9 mouse cellular contexts compared by ENCODE assay signal in the genomic region with DNA sequence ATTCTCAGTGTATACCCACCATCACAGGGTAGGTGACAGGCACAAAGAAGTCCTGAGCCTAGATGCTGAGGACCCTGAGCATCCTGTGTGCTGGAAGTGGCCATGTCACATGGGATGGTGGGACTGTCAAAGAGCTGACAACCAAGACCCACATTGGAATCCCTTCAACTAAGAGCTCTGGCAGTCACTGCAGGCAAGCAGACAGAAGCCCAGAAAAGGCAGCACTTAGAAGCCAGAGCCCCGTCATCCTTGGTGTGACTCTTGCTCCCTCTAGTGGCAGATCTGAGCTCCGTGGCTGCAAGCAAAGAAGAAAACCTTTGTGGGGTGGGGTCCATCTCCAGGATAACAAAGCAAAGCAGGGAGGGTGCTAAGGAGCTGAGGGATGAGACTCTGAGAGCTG. TPM values are rescaled to one million over a fixed set of nuclear protein-coding genes. Genes with fewer than 3 reads are reported as not detected.
DNase-seq lines count a peak whose midpoint lies in the region; ATAC-seq and TF ChIP-seq lines count a peak whose summit lies in the region.
"Had no signal": no experiment of that assay in that cellular context is flagged by ENCODE, and none has a peak within 500 bp of the region (broad histone marks: within the 10 kb centered on the region; RNA-seq: fewer than 3 reads in every experiment).

No protein-coding gene starts in this region.

- no peak overlapping the region for H3K27ac ChIP-seq in bone marrow macrophage, adult 2 months (ENCODE audit: insufficient read depth, low read depth, low read length)
- no peak overlapping the region for H3K27ac ChIP-seq in embryonic fibroblast, embryonic 13.5 days (ENCODE audit: insufficient read depth, low read length)
- H3K27ac ChIP-seq in heart, embryonic 10.5 days = no peak overlapping the region
- no peak overlapping the region for H3K27ac ChIP-seq in liver, postnatal 0 days (ENCODE audit: low read depth)
- 0 out of 2 replicates have a peak overlapping the region, but pooled peaks have one; percentile 28 for H3K27ac ChIP-seq in neural tube, embryonic 15.5 days (replicated peaks)
- H3K27ac ChIP-seq: embryonic facial prominence, embryonic 15.5 days had no signal

- peak; percentile 44 for ATAC-seq in liver, postnatal 0 days
- peak; percentile 75 for ATAC-seq in neural tube, embryonic 15.5 days (ENCODE audit: low FRiP score)

- no peak overlapping the region for H3K4me3 ChIP-seq in bone marrow macrophage, adult 2 months (ENCODE audit: insufficient read depth, low read length)
- no peak overlapping the region for H3K4me3 ChIP-seq in embryonic fibroblast, embryonic 13.5 days (ENCODE audit: insufficient read depth, low read length)
- H3K4me3 ChIP-seq in heart, embryonic 10.5 days = no peak overlapping the region
- H3K4me3 ChIP-seq in liver, postnatal 0 days (ENCODE audit: low read depth, low read length) = no peak overlapping the region
- no peak overlapping the region for H3K4me3 ChIP-seq in neural tube, embryonic 15.5 days (replicated peaks)
- H3K4me3 ChIP-seq: embryonic facial prominence, embryonic 15.5 days had no signal

- no peaks in the 10 kb centered on the region for H3K9me3 ChIP-seq in heart, embryonic 10.5 days
- no peaks in the 10 kb centered on the region for H3K9me3 ChIP-seq in liver, postnatal 0 days (ENCODE audit: low read length)
- no peaks in the 10 kb centered on the region for H3K9me3 ChIP-seq in neural tube, embryonic 15.5 days (replicated peaks)
- H3K9me3 ChIP-seq: embryonic facial prominence, embryonic 15.5 days had no signal

- WGBS in heart, embryonic 10.5 days = 0% methylated on average over 2 of the region's 2 CpGs
- WGBS in liver, postnatal 0 days (ENCODE audit: insufficient replicate concordance) = 2% methylated on average over 2 of the region's 2 CpGs
- WGBS in neural tube, embryonic 15.5 days = 0% methylated on average over 2 of the region's 2 CpGs

- TF ChIP-seq CTCF in bone marrow macrophage, adult 2 months (IDR thresholded peaks at IDR 0.05; ENCODE audit: low read depth, low read length) = peak; percentile 83
- peak; percentile 82 for TF ChIP-seq CTCF in embryonic fibroblast, embryonic 13.5 days (IDR thresholded peaks at IDR 0.05; ENCODE audit: borderline replicate concordance, insufficient read depth, low read length)
- TF ChIP-seq CTCF in liver, postnatal 0 days (IDR thresholded peaks at IDR 0.05; ENCODE audit: low read depth) = peak; percentile 95

- no peak for TF ChIP-seq POLR2A in bone marrow macrophage, adult 2 months (IDR thresholded peaks at IDR 0.05; ENCODE audit: borderline replicate concordance, low read depth, low read length)
- TF ChIP-seq POLR2A in embryonic fibroblast, embryonic 13.5 days (IDR thresholded peaks at IDR 0.05; ENCODE audit: low read depth, low read length) = no peak

- no peak overlapping the region for H3K4me2 ChIP-seq in liver, postnatal 0 days (ENCODE audit: low read depth, low read length)
- H3K4me2 ChIP-seq in neural tube, embryonic 15.5 days = no peak overlapping the region
- H3K4me2 ChIP-seq: embryonic facial prominence, embryonic 15.5 days had no signal

- no peak overlapping the region for H3K9ac ChIP-seq in liver, postnatal 0 days (replicated peaks)
- H3K9ac ChIP-seq in neural tube, embryonic 15.5 days (replicated peaks) = no peak overlapping the region
- H3K9ac ChIP-seq: embryonic facial prominence, embryonic 15.5 days had no signal

- no peaks in the 10 kb centered on the region for H3K4me1 ChIP-seq in bone marrow macrophage, adult 2 months (ENCODE audit: control insufficient read depth, insufficient read depth, low read length)
- H3K4me1 ChIP-seq in embryonic fibroblast, embryonic 13.5 days (ENCODE audit: control insufficient read depth, insufficient read depth, low read length) = no peaks in the 10 kb centered on the region
- no peaks in the 10 kb centered on the region for H3K4me1 ChIP-seq in heart, embryonic 10.5 days
- H3K4me1 ChIP-seq in liver, postnatal 0 days (ENCODE audit: insufficient read depth) = no peaks in the 10 kb centered on the region
- H3K4me1 ChIP-seq in neural tube, embryonic 15.5 days = peaks cover 3% of the 10 kb centered on the region
- H3K4me1 ChIP-seq: embryonic facial prominence, embryonic 15.5 days had no signal

- H3K27me3 ChIP-seq in heart, embryonic 10.5 days (ENCODE audit: insufficient read depth, poor library complexity, severe bottlenecking) = no peaks in the 10 kb centered on the region
- H3K27me3 ChIP-seq in liver, postnatal 0 days (ENCODE audit: insufficient read depth, low read length) = no peaks in the 10 kb centered on the region
- H3K27me3 ChIP-seq in neural tube, embryonic 15.5 days (replicated peaks) = no peaks in the 10 kb centered on the region
- H3K27me3 ChIP-seq: embryonic facial prominence, embryonic 15.5 days had no signal

- no peak for TF ChIP-seq EP300 in liver, postnatal 0 days (IDR thresholded peaks at IDR 0.05; ENCODE audit: low read depth)

- peak; percentile 68 for DNase-seq in CD4-positive helper T cell, adult 2 months (ENCODE audit: low read depth, low spot score)
- DNase-seq in heart, embryonic 10.5 days (ENCODE audit: low spot score) = peak; percentile 90
- DNase-seq in kidney, postnatal 25 days = peak; percentile 73 to 81
- DNase-seq in liver, postnatal 0 days = peak; percentile 72
- peak; percentile 76 for DNase-seq in testis, postnatal 10 days (ENCODE audit: low spot score)

- H3K36me3 ChIP-seq in heart, embryonic 10.5 days = peaks cover 24% of the 10 kb centered on the region
- H3K36me3 ChIP-seq in liver, postnatal 0 days (replicated peaks; ENCODE audit: insufficient read depth, low read length) = peaks cover 17% of the 10 kb centered on the region
- peaks cover 26% of the 10 kb centered on the region for H3K36me3 ChIP-seq in neural tube, embryonic 15.5 days

RNA-seq across cellular contexts. Expression of gene Wdr4, which starts 27.4 kb away (rescaled TPM):
- polyA plus RNA-seq in bone marrow macrophage, adult 2 months (2012; ENCODE audit: insufficient read depth, insufficient read length, missing spikeins) = 11.3 and 13.8 TPM in 2 replicates
- polyA plus RNA-seq in embryonic fibroblast, embryonic 13.5 days (2011; ENCODE audit: insufficient read length, low read depth, missing spikeins) = 18.9 and 19.7 TPM in 2 replicates
- polyA plus RNA-seq in heart, embryonic 10.5 days (2016; fragmentation: Nextera tagmentation; extraction: Ambion mirVana) = 38.2 and 49.3 TPM in 2 replicates
- 8.9 and 10.0 TPM in 2 replicates for polyA plus RNA-seq in liver, postnatal 0 days (2015; fragmentation: Nextera tagmentation; extraction: Ambion mirVana)
- 32.7 and 34.2 TPM in 2 replicates for polyA plus RNA-seq in neural tube, embryonic 15.5 days (2015; fragmentation: Nextera tagmentation; extraction: Ambion mirVana)

RNA-seq across cellular contexts. Expression of gene Ndufv3, which starts 27.5 kb away (rescaled TPM):
- polyA plus RNA-seq in bone marrow macrophage, adult 2 months (2012; ENCODE audit: insufficient read depth, insufficient read length, missing spikeins) = 132 and 146 TPM in 2 replicates
- 140 and 141 TPM in 2 replicates for polyA plus RNA-seq in embryonic fibroblast, embryonic 13.5 days (2011; ENCODE audit: insufficient read length, low read depth, missing spikeins)
- polyA plus RNA-seq in heart, embryonic 10.5 days (2016; fragmentation: Nextera tagmentation; extraction: Ambion mirVana) = 392 and 480 TPM in 2 replicates
- polyA plus RNA-seq in liver, postnatal 0 days (2015; fragmentation: Nextera tagmentation; extraction: Ambion mirVana) = 213 and 215 TPM in 2 replicates
- 435 and 492 TPM in 2 replicates for polyA plus RNA-seq in neural tube, embryonic 15.5 days (2015; fragmentation: Nextera tagmentation; extraction: Ambion mirVana)
